1 mouse cellular context compared by ENCODE assay signal in the genomic region with DNA sequence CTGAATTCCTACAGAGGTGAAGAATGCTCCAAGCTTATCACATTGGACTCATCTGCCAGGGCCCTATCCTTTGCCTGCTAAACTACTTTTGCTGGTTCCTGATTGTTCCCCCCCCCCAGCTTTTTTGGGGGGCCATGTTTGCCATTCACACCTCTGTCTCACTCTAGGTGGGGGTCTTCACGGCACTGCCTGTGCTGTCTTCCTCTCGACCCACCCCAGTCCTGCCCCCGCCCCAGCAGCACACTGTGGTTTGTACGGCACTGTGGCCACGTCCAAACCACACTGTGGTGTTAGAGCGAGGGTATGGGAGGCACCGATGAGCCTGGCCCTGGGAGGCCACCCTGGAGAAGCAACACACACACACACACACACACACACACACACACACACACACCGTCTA.
TF ChIP-seq lines count a peak whose summit lies in the region.

No protein-coding gene starts in this region.

TF ChIP-seq in ES-E14, 5 proteins besides CTCF, POLR2A, EP300 and RAD21:
- no peak for TF ChIP-seq ZC3H11A (IDR thresholded peaks at IDR 0.05; ENCODE audit: borderline replicate concordance, low read depth, low read length)
- TF ChIP-seq ZNF384 (IDR thresholded peaks at IDR 0.05; ENCODE audit: low read depth, low read length): no peak
- TF ChIP-seq CHD2 (IDR thresholded peaks at IDR 0.05; ENCODE audit: low read depth, low read length): no peak
- no peak for TF ChIP-seq MAFK (IDR thresholded peaks at IDR 0.05; ENCODE audit: insufficient read depth, low read depth, low read length)
- no peak for TF ChIP-seq HCFC1 (IDR thresholded peaks at IDR 0.05; ENCODE audit: borderline replicate concordance, insufficient read depth, low read length)
